Mouse (Mus musculus) layer of hippocampus, adult 18-20 months (tissue): ENCODE measurements around the gene Tsr2. TPM values are rescaled to one million over a fixed set of nuclear protein-coding genes. Genes with fewer than 3 reads are reported as not detected.

ENCODE experiments used
- DNase-seq, 2 experiments: peaks; one replicate each; pipeline ENCODE4 v3.0.0; 2022; ENCODE audit warnings: low spot score in 2 of 2
- long read RNA-seq: library from polyadenylated mRNA; stranded (forward); transcript quantifications from one replicate; pipeline ENCODE4 v2.0.0, GENCODE M21; 2021
- total RNA-seq, 2 experiments: library from RNA; stranded (reverse); gene quantifications; 2 replicates each; pipeline ENCODE4 v1.2.3; 2021

Gene Tsr2
- total RNA-seq: 10 to 100 TPM; 76.2 to 81.0 TPM
- long read RNA-seq, transcript Tsr2-202 (5 exons, 3,796 nt): major isoform, 19 of 31 reads
- long read RNA-seq, partial matches to known transcripts: 3 of 31 reads
- long read RNA-seq, other reads (novel, unspliced or antisense): 5 of 31 reads

GRCm38 (mm10) chrX:151096171-151097058 is at the start of gene Tsr2:
Gene Tsr2 (minus strand): TSS chrX:151096543.
- DNase-seq: peak; percentile 62 to 86

- DNase-seq: no peak
Measured at GRCm38 (mm10) chrX:151132785-151133184, 36.4 kb upstream of the Tsr2 start.

GRCm38 (mm10) chrX:151130493-151130892 is 34.1 kb upstream of the Tsr2 start:
- DNase-seq: no peak

GRCm38 (mm10) chrX:151123933-151124332 is 27.6 kb upstream of the Tsr2 start:
- no peak for DNase-seq

- DNase-seq: no peak
Measured at GRCm38 (mm10) chrX:151117432-151117831, 21.1 kb upstream of the Tsr2 start.

- DNase-seq: peak; percentile 16 to 48
Measured at GRCm38 (mm10) chrX:151116795-151117194, 20.5 kb upstream of the Tsr2 start.

- DNase-seq: no peak
Measured at GRCm38 (mm10) chrX:151107301-151108067, 11.1 kb upstream of the Tsr2 start.

- DNase-seq: peak in 1 of 2 experiments; percentile 69
Measured at GRCm38 (mm10) chrX:151087418-151087817, 8.9 kb downstream of the Tsr2 start.

GRCm38 (mm10) chrX:151085599-151085998 is 10.7 kb downstream of the Tsr2 start:
- no peak for DNase-seq

- DNase-seq: no peak
Measured at GRCm38 (mm10) chrX:151076941-151077485, 19.3 kb downstream of the Tsr2 start.

- no peak for DNase-seq
Measured at GRCm38 (mm10) chrX:151076007-151076406, 20.3 kb downstream of the Tsr2 start.

GRCm38 (mm10) chrX:151067876-151068275 is 28.5 kb downstream of the Tsr2 start:
- peak in 1 of 2 experiments; percentile 21 for DNase-seq

- DNase-seq: no peak
Measured at GRCm38 (mm10) chrX:151066071-151066666, 30.2 kb downstream of the Tsr2 start.

GRCm38 (mm10) chrX:151061615-151062299 is 34.6 kb downstream of the Tsr2 start:
- no peak for DNase-seq

GRCm38 (mm10) chrX:151059346-151059745 is 37.0 kb downstream of the Tsr2 start:
- DNase-seq: no peak

GRCm38 (mm10) chrX:151055559-151055958 is 40.8 kb downstream of the Tsr2 start:
- no peak for DNase-seq

GRCm38 (mm10) chrX:151054489-151054888 is 41.9 kb downstream of the Tsr2 start:
- no peak for DNase-seq

GRCm38 (mm10) chrX:151050337-151050736 is 46.0 kb downstream of the Tsr2 start:
- DNase-seq: peak; percentile 20 to 36

- no peak for DNase-seq
Measured at GRCm38 (mm10) chrX:151049661-151050215, 46.6 kb downstream of the Tsr2 start.

- peak in 1 of 2 experiments; percentile 14 for DNase-seq
Measured at GRCm38 (mm10) chrX:151047431-151048058, 48.8 kb downstream of the Tsr2 start.
